Mouse (Mus musculus) limb, embryonic 13.5 days (tissue): ENCODE results near the gene Kif6. TPM values are rescaled to one million over a fixed set of nuclear protein-coding genes. Genes with fewer than 3 reads are reported as not detected.

Experiments
- ATAC-seq: fragments of 200-750 bp; cut with Nextera tagmentation; 2 replicates; pipeline ENCODE4 v1.8.0; 2017; ENCODE audit warnings: low read depth, moderate number of reproducible peaks, moderate TSS enrichment; ENCODE audit not compliant: low FRiP score
- H3K27ac ChIP-seq: fragments of 300-500 bp; sonication (generic); 2 replicates; pipeline ENCODE4 v1.5.1; 2015; ENCODE audit warnings: inconsistent platforms, mild to moderate bottlenecking, moderate library complexity
- H3K27me3 ChIP-seq: fragments of 300-500 bp; sonication (generic); 2 replicates; pipeline ENCODE4 v1.6.1; 2015; ENCODE audit warnings: mild to moderate bottlenecking, inconsistent platforms
- H3K36me3 ChIP-seq: fragments of 300-500 bp; sonication (generic); 2 replicates; pipeline ENCODE4 v1.6.1; 2015; ENCODE audit warnings: inconsistent platforms, mild to moderate bottlenecking, moderate library complexity
- H3K4me1 ChIP-seq: fragments of 300-500 bp; sonication (generic); 2 replicates; pipeline ENCODE4 v1.6.1; 2015; ENCODE audit warnings: inconsistent platforms
- H3K4me2 ChIP-seq: fragments of 300-500 bp; sonication (generic); replicated peaks from 2 replicates; pipeline ENCODE4 v1.6.1; 2015; ENCODE audit warnings: inconsistent platforms, mild to moderate bottlenecking, moderate library complexity
- H3K4me3 ChIP-seq: fragments of 300-500 bp; sonication (generic); 2 replicates; pipeline ENCODE4 v1.5.1; 2015; ENCODE audit warnings: moderate library complexity, mild to moderate bottlenecking, inconsistent platforms
- H3K9ac ChIP-seq: fragments of 300-500 bp; sonication (generic); 2 replicates; pipeline ENCODE4 v1.6.1; 2015; ENCODE audit warnings: mild to moderate bottlenecking, inconsistent platforms
- H3K9me3 ChIP-seq: fragments of 300-500 bp; sonication (generic); 2 replicates; pipeline ENCODE4 v1.6.1; 2016; ENCODE audit warnings: inconsistent platforms
- WGBS: fragments of 180-500 bp; shearing (Covaris S2); methylation state at CpG from one replicate; pipeline ENCODE4 v1.1.7; 2015; 5-methylcytosine and 5-hydroxymethylcytosine counted together
- polyA plus RNA-seq: library from polyadenylated mRNA; unstranded; fragments of >200 nt; fragmentation: Nextera tagmentation; extraction: Ambion mirVana; gene quantifications from 2 replicates; pipeline ENCODE4 v1.2.1, GENCODE M21; 2015

Gene Kif6
- polyA plus RNA-seq: 2.3 and 2.6 TPM in 2 replicates

GRCm38 (mm10) chr17:49614577-49615235 is at the start of gene Kif6:
Kif6 (plus strand) TSS chr17:49615136.
- Histone ChIP-seq H3K9ac (peak within 1 kb of the TSS; percentile 70), H3K4me2 (peak within 1 kb of the TSS; percentile 83), H3K27ac (peak within 1 kb of the TSS; percentile 48; the same call in 1 of the 2 replicates), H3K9me3 (no peaks in the 10 kb centered on the region), H3K4me1 (0 out of 2 replicates have a peak, but pooled peaks cover 17% of the 10 kb centered on the region), H3K27me3 (no peaks in the 10 kb centered on the region), H3K4me3 (peak within 1 kb of the TSS; percentile 61), H3K36me3 (no peaks in the 10 kb centered on the region)
- peak; percentile 94 for ATAC-seq
- 2% methylated on average over 27 of the region's 27 CpGs for WGBS

- WGBS: 71% methylated on average over 8 of the region's 8 CpGs
- Histone ChIP-seq H3K27ac (no peak overlapping the region), H3K4me2 (no peak overlapping the region), H3K9ac (no peak overlapping the region), H3K4me3 (no peak overlapping the region), H3K36me3 (no peaks in the 10 kb centered on the region), H3K4me1 (peaks cover 7% of the 10 kb centered on the region), H3K27me3 (no peaks in the 10 kb centered on the region), H3K9me3 (no peaks in the 10 kb centered on the region; the same call in 1 of the 2 replicates)
- ATAC-seq: no peak
These were observed 46.2 kb upstream of the Kif6 start for GRCm38 (mm10) chr17:49568717-49569116.

GRCm38 (mm10) chr17:49577321-49577720 is 37.6 kb upstream of the Kif6 start:
- H3K4me3 ChIP-seq: no peak overlapping the region
- H3K4me1 ChIP-seq: peaks cover 3% of the 10 kb centered on the region
- 95% methylated on average over 3 of the region's 3 CpGs for WGBS
- no peak for ATAC-seq
- H3K27me3 ChIP-seq: no peaks in the 10 kb centered on the region
- no peak overlapping the region for H3K27ac ChIP-seq
- H3K36me3 ChIP-seq: no peaks in the 10 kb centered on the region
- H3K9ac ChIP-seq: no peak overlapping the region
- peaks cover 2% of the 10 kb centered on the region; the same call in 1 of the 2 replicates for H3K9me3 ChIP-seq
- H3K4me2 ChIP-seq: no peak overlapping the region

GRCm38 (mm10) chr17:49582471-49582870 is 32.5 kb upstream of the Kif6 start:
- Histone ChIP-seq H3K36me3 (no peaks in the 10 kb centered on the region), H3K27ac (no peak overlapping the region), H3K9me3 (no peaks in the 10 kb centered on the region), H3K4me3 (no peak overlapping the region), H3K9ac (no peak overlapping the region), H3K27me3 (no peaks in the 10 kb centered on the region), H3K4me2 (0 out of 2 replicates have a peak overlapping the region, but pooled peaks have one; percentile 23), H3K4me1 (peaks cover 7% of the 10 kb centered on the region)
- 0 out of 2 replicates have a peak, but pooled peaks have one; percentile 15 for ATAC-seq
- WGBS: 13% methylated on average over 11 of the region's 11 CpGs

GRCm38 (mm10) chr17:49590051-49590450 is 24.9 kb upstream of the Kif6 start:
- Histone ChIP-seq H3K27ac (no peak overlapping the region), H3K4me1 (peaks cover 6% of the 10 kb centered on the region), H3K36me3 (no peaks in the 10 kb centered on the region), H3K9ac (no peak overlapping the region), H3K9me3 (no peaks in the 10 kb centered on the region), H3K27me3 (no peaks in the 10 kb centered on the region), H3K4me2 (no peak overlapping the region), H3K4me3 (no peak overlapping the region)
- no peak for ATAC-seq
- 76% methylated on average over 8 of the region's 8 CpGs for whole genome bisulfite sequencing

- Histone ChIP-seq H3K4me3 (no peak overlapping the region), H3K9ac (no peak overlapping the region), H3K27ac (no peak overlapping the region), H3K4me1 (0 out of 2 replicates have a peak, but pooled peaks cover 3% of the 10 kb centered on the region), H3K4me2 (no peak overlapping the region), H3K27me3 (no peaks in the 10 kb centered on the region), H3K9me3 (no peaks in the 10 kb centered on the region; the same call in 1 of the 2 replicates), H3K36me3 (no peaks in the 10 kb centered on the region)
- WGBS: 75% methylated on average over 4 of the region's 4 CpGs
- ATAC-seq: no peak
These were observed 9.5 kb upstream of the Kif6 start for GRCm38 (mm10) chr17:49605397-49605796.

GRCm38 (mm10) chr17:49607351-49608027 is 7.4 kb upstream of the Kif6 start:
- Histone ChIP-seq H3K27ac (no peak overlapping the region), H3K4me1 (0 out of 2 replicates have a peak, but pooled peaks cover 4% of the 10 kb centered on the region), H3K9ac (no peak overlapping the region), H3K36me3 (no peaks in the 10 kb centered on the region), H3K27me3 (no peaks in the 10 kb centered on the region), H3K9me3 (no peaks in the 10 kb centered on the region; the same call in 1 of the 2 replicates), H3K4me3 (no peak overlapping the region), H3K4me2 (no peak overlapping the region)
- no peak for ATAC-seq
- WGBS: 66% methylated on average over 7 of the region's 7 CpGs

GRCm38 (mm10) chr17:49610296-49610695 is 4.6 kb upstream of the Kif6 start:
- H3K4me2 ChIP-seq: no peak overlapping the region

GRCm38 (mm10) chr17:49615241-49615651 is 310 bp downstream of the Kif6 start:
- Histone ChIP-seq H3K4me1 (0 out of 2 replicates have a peak, but pooled peaks cover 15% of the 10 kb centered on the region), H3K4me2 (peak overlapping the region; percentile 83), H3K36me3 (no peaks in the 10 kb centered on the region), H3K9ac (peak overlapping the region; percentile 70), H3K27me3 (no peaks in the 10 kb centered on the region), H3K27ac (no peak overlapping the region), H3K9me3 (no peaks in the 10 kb centered on the region), H3K4me3 (peak overlapping the region; percentile 61)
- peak; percentile 76 for ATAC-seq
- WGBS: under 1% methylated on average over 23 of the region's 26 CpGs

More at GRCm38 (mm10) chr17:49610296-49610695, 4.6 kb upstream of the Kif6 start:
- Histone ChIP-seq H3K9ac (no peak overlapping the region), H3K4me1 (0 out of 2 replicates have a peak, but pooled peaks cover 12% of the 10 kb centered on the region), H3K27ac (no peak overlapping the region), H3K27me3 (no peaks in the 10 kb centered on the region), H3K9me3 (no peaks in the 10 kb centered on the region; the same call in 1 of the 2 replicates), H3K36me3 (no peaks in the 10 kb centered on the region), H3K4me3 (no peak overlapping the region)
- 26% methylated on average over 8 of the region's 8 CpGs for WGBS
- ATAC-seq: no peak

GRCm38 (mm10) chr17:49624572-49624971 is 9.6 kb downstream of the Kif6 start:
- no peak overlapping the region for H3K4me2 ChIP-seq
- WGBS: 77% methylated on average over 9 of the region's 9 CpGs
- no peaks in the 10 kb centered on the region for H3K9me3 ChIP-seq
- no peak overlapping the region for H3K9ac ChIP-seq
- H3K36me3 ChIP-seq: no peaks in the 10 kb centered on the region
- no peaks in the 10 kb centered on the region for H3K4me1 ChIP-seq
- no peak for ATAC-seq
- H3K27ac ChIP-seq: no peak overlapping the region
- H3K4me3 ChIP-seq: no peak overlapping the region
- H3K27me3 ChIP-seq: no peaks in the 10 kb centered on the region

GRCm38 (mm10) chr17:49627011-49627794 is 12.3 kb downstream of the Kif6 start:
- ATAC-seq: no peak
- Histone ChIP-seq H3K4me2 (no peak overlapping the region), H3K4me1 (no peaks in the 10 kb centered on the region), H3K27me3 (no peaks in the 10 kb centered on the region), H3K9me3 (no peaks in the 10 kb centered on the region), H3K4me3 (no peak overlapping the region), H3K9ac (no peak overlapping the region), H3K36me3 (no peaks in the 10 kb centered on the region), H3K27ac (no peak overlapping the region)
- 78% methylated on average over 13 of the region's 13 CpGs for WGBS
